Mouse (Mus musculus) kidney, adult 2 months (tissue): ENCODE measurements around the gene Rap1gap2.

ENCODE experiments used
- CTCF ChIP-seq: fragments of 200-500 bp; conservative IDR thresholded peaks from 2 replicates; pipeline ENCODE4 v1.5.1; 2011; ENCODE audit warnings: low read depth, mild to moderate bottlenecking, control low read depth, low read length, moderate library complexity, mixed read lengths; ENCODE audit not compliant: insufficient read depth, insufficient read length
- POLR2A ChIP-seq: fragments of 200-500 bp; IDR thresholded peaks from one replicate; pipeline ENCODE4 v1.6.1; 2011; ENCODE audit warnings: low read depth, low read length, control low read depth

- TF ChIP-seq CTCF (no peak), POLR2A (no peak)
Observed at GRCm38 (mm10) chr11:74610068-74610467, 647 bp downstream of the Rap1gap2 start.
